Mouse (Mus musculus) ZHBTc4 (cell line): ENCODE results near the gene Prkce.
"Not testable (repeated sequence)": the region's sequence is repeated elsewhere in the genome, so short reads cannot be mapped to it uniquely, and the experiment has no call there.

Experiments used
- DNase-seq: peaks from one replicate; pipeline ENCODE4 v3.0.0-alpha.2; 2011; ENCODE audit warnings: low read depth, low spot score

The Prkce gene

DNA sequence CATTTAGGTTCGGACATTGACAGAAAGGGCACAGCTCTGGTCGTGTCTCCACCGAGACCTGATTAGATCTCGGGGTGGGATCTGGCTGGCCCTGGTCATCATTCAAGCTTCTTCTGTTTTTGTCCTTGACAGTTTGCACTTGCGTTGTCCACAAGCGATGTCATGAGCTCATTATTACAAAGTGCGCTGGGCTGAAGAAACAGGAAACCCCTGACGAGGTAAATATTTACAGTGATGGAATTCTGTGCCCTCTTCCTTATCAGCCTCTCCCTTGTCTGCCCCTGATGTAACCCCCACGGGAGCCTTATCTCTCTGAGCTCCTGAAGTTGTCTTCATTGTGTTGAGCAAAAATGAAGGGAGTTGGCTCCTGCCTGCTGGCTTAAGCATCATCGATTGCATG is 309.1 kb downstream of the Prkce start:
- DNase-seq, result no peak

DNA sequence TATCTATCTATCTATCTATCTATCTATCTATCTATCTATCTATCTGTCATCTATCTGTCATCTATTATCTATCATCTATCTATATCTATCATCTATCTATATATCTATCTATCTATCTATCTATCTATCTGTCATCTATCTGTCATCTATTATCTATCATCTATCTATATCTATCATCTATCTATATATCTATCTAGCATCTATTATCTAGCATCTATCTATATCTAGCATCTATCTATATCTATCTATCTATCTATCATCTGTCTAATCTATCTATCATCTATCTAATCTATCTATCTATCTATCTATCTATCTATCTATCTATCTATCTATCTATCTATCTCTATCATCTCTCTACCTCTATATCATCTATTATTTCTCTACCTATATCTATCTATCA is 309.8 kb downstream of the Prkce start:
- DNase-seq, result not testable (repeated sequence)

DNA sequence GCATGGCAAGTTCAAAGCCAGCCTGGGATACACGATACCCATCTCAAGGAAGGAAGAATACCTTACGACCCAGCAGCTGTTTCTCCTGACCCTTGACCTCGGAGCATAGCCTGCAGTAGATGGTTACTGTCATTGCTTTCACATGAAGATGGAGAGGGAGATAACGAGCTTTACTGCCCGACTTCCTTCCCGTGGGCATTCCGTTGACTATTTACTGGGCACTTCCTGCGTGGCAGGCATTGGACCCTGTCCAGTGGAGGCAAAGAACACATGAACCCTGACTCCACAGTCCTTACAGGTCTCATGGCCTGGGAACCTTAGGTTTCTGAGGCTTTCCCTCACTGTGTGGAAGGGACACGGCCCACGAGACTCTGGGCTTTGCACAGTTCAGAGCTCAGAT is 311.8 kb downstream of the Prkce start:
- DNase-seq, result no peak

DNA sequence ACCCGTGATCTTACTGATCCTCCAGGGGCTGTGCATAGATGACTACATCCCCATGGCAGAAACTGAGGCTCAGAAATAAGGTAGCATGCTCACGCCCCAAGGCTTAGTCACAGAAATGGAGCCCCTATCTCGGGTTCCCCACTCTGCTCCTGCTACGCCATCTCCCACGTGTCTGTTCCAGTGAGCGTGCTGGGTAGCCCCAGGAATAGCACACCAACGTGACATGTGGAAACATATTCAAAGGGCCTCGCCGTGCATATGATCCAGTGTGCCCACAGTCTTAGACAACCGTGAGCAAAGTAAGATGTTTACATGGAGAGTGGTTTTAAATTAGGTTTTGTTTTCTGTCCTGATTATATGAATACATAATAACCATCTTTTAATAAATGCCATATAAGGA is 315.1 kb downstream of the Prkce start:
- no peak for DNase-seq

DNA sequence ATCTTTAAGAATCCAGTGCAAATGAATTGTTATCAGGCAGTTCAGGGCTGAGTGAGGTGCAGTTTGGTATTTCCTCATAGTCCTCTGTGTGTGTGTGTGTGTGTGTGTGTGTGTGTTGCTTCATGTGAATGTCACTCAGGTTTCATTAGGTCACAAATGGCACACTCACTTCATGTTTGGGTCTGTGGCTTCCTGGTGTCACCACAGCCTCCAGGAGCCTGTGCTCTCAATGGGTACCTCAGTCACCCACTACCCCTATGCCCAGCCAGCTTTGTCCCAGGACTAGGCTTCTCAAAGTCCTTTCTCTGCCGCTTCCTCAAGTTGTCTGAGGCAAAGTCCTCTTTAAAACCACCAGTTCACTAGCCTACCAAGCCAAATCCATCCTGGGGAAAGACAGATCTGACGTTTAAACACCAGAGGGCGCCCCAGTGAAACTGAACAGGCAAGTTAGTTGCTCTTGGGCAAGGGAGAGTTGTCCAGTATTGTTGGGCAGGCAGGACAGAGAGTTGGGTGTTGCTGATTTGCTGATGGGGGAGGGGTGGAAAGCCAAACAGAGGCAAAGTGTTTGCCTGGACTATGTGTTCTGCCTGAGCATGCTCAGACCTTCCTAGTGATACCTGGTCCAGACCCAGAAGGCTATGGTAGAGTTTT is 316.6 kb downstream of the Prkce start:
- DNase-seq, result peak; percentile 70

DNA sequence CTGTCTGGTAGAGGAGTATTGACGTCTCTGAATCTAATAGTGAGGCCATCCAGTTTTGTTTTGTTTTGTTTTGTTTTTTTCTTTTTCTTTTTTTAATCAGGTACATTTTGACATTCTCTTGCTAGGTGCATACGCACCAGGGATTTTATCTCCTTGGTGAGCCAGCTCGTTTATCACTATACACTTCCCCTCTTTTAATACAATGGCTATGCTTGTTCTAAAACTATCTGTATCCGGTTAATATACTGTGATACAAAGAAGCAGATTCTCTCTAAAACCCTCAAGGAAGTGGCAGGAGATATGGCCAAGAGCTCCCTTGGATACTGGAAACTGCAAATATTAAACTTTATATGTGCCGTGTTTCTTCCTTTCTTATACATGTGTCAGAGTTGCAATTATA is 319.1 kb downstream of the Prkce start:
- no peak for DNase-seq

DNA sequence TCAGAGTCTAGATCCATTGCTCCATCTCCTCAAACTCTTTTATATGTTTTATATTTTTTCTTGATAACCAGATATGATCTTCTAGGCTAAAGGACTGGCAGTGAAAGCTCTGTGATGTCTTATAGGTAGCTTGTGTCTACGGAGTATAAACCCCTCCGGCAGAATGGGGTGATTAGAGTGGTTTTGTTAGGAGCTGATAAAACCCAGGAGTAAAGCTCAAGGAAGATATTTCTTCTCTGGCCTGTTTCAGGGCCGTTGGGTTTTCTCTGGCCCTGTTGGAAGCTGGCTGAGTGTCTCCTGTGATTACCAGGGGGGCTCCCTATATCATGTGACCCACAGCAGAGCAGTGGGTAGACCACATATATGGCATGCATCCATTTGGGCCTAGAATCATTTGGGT is 319.9 kb downstream of the Prkce start:
- DNase-seq, result no peak

DNA sequence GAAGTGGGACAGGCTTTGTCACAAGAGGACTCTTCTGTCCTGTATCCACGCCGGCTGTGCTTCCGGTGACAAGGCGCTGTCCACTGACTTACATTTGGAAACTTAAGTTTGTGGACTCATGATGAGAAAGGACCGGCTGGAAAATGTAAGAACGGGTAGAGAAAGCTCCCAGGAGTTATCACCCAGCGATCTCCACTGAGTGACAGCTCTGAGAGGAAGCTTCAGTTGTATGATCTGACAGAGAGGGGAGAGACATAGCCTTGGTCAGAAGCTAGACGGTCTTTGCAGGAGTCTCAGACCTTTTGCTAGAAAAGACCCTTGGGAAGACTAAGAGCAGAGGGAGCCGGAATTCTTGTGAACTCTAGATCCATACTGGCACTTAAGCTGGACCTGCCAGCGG is 322.2 kb downstream of the Prkce start:
- DNase-seq, result no peak

DNA sequence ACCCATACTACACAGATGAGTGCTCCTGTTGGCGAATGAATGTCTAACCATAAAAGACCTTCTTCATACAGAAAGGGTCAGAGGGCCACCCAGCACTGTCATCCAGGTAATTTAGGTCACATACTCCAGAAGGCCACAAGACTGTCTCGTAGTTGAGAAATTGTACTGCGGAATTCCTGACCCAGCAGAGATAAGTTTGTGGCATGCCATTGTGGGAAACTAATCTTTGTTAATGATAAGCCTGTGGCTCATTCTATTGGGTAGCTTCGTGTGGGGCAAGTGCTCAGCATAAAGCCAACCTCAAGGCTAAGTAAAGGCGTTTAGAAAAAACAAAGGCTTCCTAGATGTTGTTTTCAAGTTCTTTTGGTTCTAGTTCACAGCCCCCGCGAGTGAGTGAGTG is 324.8 kb downstream of the Prkce start:
- no peak for DNase-seq

DNA sequence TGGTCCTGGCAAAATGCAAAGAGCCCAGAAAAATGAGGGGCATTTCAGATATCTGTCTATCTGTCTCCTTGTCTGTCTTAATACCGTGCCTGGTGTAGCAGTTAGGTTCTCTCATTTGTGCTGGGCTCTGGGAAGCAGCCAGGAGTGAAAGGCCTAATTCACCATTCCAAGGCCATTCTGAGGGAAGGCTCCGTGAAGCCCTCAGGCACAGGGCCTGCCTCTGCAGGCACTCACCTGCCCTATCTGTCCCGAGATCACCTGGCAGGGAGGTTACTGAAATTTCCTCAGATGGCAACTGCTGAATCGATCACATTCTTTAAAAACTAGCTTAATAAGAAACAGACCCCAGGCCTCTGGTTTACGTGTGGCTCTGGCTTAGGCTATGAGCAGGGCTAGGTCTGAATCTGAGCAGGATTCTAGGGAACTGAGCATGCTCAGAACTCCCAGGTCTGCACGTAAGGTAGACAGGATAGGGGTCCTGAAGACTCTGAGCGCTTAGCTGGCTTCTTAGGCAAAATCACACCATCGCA is 326.4 kb downstream of the Prkce start:
- DNase-seq, result no peak

DNA sequence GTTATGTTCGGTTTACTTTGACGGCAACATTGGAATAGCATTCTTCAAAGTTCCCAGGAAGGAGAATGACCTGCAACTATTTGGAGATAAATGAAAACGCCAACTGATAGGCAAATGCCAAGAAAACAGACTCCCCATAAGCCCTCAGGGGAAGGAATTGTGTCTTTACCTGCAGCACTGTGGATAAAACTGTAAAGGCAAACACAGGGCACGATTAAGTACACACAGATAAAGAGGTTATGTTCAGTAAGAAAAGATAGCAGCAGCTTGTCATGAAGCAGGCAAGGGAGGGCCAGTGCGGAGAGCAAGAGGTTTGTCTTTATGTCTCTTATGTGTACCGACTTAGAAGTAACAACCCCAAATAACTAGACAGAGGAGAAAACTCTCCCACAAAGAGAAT is 326.9 kb downstream of the Prkce start:
- no peak for DNase-seq

DNA sequence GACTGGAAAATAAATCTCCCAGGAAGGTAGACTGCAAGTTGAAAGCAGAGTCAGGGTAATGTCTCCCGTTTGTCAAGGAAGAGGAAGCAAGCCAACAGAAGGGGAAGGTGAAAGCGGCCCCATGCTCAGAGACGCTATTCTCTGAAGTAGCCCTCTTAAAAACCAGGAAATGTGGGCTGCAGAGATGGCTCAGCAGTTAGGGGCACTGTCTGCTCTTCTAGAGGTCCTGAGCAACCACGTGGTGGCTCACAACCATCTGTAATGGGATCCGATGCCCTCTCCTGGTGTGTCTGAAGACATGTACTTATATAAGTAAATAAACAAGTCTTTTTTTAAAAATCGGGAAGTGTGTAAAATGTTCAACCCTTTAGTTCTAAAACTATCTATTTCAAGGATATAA is 327.3 kb downstream of the Prkce start:
- no peak for DNase-seq

DNA sequence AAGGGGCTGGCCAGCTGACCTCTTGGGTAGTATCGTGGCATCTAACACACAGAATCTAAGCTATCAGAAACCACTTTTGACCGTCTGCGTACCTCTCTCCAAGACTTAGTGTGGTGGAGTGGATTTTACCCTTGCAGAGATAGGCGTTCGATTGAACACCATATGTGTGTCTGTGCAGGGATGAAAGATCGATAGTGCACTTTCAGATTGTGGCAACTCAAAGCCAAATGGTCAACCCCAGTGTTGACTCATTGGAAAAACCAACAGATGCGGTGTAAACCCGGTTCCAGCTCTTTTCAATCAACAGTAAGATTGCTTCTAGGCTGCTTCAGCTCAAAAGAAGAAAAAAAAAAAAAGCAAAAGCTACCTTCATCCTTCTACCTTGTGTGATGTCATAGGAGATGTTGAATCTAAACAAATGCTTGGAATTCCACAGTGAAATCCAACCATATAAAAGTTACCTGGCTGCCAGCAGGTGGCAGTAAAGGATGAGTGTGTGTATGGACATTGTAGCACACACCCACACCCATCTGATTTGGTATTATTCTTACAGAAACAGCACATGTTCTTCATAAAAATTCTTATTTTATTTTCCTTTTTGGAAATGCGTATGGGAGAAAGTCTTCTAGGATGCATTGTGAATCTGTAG is 328.7 kb downstream of the Prkce start:
- peak; percentile 84 for DNase-seq

DNA sequence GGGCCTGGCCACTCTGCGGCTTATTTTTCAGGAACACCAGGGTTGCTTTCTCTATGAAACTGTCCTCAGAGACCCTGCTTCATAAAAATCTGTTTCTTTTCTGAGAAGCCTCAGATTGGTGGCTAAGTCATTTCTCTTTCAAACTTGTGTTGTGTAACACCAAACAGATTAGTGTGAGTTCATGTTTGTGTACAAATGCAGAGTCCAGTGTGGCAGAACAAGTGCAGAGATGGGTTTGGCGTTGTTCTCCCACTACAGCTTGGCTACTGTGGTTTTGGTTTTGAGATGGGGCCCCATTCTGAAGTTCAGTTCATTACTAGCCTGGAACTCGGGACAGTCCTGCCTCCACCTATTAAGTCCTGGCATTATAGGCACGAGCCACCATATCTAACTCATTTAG is 329.7 kb downstream of the Prkce start:
- no peak for DNase-seq

DNA sequence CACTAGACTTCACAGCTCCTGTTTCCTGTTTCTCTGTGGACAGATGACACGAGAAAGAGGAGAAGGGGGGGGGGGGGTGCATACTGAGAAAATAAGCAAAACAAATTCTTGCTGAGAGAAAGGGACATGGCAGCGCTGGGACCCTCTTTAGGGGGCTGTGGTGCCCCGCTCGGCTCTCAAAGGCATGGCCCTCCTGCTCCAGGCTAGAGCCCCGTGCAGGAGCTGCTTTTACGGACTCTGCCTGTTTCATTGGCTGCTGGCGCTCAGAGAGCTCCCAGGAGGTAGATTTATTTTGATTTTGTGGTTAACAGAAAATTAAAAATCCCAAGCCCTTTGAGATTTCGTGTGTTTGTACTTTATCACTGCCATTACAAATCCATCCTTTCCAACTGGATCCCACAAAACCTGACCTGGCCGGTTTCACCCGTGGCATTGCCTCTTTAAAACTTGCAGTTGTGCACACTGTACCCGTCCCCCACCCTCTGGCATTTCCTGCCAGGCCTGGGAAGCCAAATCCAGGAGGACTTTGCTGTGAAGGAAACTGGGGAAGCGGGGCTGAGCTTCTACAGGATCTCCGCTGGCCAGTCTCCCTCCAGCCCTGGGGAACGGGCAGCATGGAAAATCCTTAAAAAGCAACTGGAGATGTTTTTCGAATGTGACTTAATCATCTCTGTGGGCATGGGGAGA is 331.9 kb downstream of the Prkce start:
- DNase-seq, result no peak

DNA sequence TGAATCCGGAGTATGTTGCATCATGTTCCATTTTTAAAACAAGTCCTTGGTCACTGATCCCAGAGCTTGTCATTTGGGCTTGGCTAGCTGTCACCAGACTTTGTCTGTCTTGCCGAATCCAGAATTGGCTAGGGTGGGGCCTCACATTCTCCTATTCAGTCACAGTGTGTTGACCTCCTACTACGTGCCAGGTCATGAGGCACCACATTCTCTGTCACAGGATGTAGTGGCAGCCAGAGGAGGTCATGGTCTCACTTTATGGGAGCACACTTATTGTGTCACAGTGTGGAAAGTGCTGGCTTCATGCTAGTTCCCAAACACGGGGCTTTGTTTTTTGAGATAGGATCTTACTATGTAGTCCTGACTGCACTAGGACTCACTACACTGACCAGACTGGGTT is 333.8 kb downstream of the Prkce start:
- no peak for DNase-seq

DNA sequence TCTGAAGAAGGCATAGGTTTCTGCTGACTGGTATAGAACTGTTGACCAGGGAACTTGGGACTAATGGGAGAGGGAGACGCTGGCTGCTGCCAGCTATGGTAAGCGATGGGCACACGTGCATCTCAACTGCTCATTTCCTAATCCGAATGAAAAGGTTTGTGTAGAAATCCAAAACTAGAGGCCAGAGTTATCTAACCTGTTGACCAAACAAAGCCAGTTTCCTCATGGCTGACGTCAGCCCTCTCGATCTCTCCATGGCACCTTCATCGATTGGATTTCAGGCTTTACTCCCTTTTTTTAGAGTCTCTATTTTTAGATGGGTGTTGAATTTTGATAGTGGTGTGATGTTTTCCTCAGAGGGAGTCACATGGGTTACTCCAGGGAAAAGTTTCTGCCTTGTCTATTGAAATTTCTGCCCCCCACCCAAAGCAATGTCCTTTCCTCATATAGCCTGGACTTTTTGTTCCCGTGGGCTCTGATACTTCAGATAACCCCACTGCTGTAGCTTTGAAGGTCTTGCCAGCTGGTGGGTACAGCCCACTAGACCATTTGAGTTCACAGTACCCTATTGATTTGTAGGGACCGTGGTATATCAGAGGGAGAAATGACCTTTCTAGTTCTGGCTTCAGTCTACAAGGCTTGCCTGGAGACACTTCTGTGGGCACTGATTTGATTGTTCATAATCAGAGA is 335.8 kb downstream of the Prkce start:
- no peak for DNase-seq

DNA sequence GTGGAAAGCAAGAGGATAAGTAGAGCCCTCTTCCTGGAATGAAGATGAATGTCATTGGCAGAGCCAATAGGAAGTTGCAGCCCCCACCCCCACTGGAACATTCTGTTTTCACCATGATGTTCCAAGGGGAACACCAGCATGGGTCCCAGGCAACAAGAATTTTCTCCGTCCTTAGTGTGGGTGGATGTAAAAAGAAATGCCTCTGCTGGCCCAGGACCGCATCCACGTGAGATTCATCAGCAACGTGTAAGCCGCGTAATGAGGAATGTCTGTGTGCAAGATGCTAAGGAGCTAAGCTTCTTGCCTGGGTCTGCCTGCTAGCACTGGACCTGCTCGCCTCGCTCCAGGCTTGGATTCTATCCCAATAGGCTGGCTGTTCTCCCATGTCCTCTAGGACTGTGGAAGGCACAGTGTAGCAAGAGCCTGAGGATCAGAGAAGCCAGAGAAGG is 337.6 kb downstream of the Prkce start, which contains the start of gene Gm10309:
Gene Gm10309, minus strand, starts transcription at position 50 of the 449 bp plus-strand sequence.
- DNase-seq, result no peak

DNA sequence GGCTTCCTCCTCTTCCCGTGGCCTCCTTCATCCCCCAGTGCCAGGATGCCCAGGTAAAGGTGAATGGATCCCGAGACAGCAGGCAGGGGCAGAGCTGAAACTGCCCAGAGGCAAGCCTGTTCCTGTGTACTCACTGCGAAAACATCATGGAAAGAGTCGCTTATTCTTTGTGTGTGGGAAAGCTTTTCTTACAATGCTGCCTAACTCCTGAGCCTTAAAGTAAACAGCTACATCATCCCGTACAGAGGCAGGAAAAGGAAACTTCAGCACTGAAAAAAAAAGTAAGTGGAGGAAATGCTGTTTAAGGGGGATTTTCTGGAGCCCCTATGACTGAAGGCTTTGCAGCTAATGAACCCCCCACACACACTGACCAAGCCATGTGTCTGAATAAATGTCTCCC is 339.3 kb downstream of the Prkce start:
- DNase-seq, result no peak

DNA sequence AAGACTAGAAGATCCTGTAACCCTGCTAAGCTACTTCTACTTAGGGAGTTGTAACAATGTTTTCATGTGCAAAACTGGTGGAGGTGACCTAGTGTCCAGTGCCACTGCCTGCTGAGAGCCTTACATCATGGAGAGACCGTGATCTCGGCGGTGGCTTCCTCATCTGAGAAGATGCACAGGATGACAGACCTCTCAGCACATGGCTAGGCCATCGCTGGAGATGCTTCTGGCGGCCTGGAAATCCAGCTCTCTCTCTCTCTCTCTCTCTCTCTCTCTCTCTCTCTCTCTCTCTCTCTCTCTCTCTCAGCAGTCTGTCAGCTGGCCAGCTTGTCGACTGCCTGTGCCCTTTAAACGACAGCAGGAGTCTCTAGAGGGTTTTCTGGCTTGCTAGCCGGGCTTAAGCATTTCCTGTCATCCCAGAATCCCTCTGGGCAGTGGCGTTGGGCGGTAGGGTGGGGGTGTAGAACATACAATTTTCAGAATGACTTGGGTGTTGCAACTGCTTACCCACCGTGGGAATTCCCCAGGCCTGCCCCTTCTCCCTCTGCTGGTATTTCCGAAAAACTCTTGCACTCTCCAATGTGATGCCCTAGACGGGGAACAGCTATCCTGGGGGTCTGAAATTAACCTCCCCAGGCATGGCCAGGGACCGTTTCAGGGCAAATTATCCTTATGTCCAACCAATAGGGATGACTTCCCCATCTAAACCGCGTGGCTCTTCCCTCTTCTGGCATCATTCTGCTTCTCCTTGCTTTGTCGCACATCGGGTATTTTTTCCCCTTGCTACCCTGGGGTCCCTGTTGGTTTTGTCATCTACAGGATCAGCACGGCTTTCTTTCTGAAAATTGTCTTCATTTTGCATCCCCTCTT is 340.0 kb downstream of the Prkce start:
- DNase-seq, result no peak

DNA sequence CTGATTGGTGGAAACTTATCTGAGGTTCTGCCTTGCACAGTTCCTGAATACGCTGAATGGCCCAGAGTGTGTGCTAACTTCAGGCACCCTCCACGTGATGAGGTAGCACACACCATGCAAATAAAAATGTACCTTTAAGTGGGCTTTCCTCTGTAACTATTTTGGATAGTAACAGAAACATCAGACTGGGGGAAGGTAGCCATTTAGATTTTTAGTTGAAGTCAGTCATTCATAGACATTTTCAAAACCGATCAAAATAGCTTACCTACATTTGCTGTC is 340.6 kb downstream of the Prkce start:
- no peak for DNase-seq
